Mouse (Mus musculus) midbrain, embryonic 13.5 days (tissue): ENCODE data around the gene Pim3. TPM values are rescaled to one million over a fixed set of nuclear protein-coding genes. Genes with fewer than 3 reads are reported as not detected.
A peak's percentile ranks its signal among the peaks of the same experiment; 100 is the strongest.

Source experiments
- ATAC-seq: fragments of 200-750 bp; cut with Nextera tagmentation; 2 replicates; pipeline ENCODE4 v1.8.0; 2017; ENCODE audit warnings: mild to moderate bottlenecking, moderate TSS enrichment, moderate library complexity
- H3K27ac ChIP-seq: fragments of 300-500 bp; sonication (generic); 2 replicates; pipeline ENCODE4 v1.5.1; 2015; ENCODE audit warnings: inconsistent platforms, mild to moderate bottlenecking, moderate library complexity
- H3K27me3 ChIP-seq: fragments of 300-500 bp; sonication (generic); 2 replicates; pipeline ENCODE4 v1.6.1; 2015; ENCODE audit warnings: mild to moderate bottlenecking, inconsistent platforms
- H3K36me3 ChIP-seq: fragments of 300-500 bp; sonication (generic); 2 replicates; pipeline ENCODE4 v1.6.1; 2015; ENCODE audit warnings: mild to moderate bottlenecking, inconsistent platforms
- H3K4me1 ChIP-seq: fragments of 300-500 bp; sonication (generic); replicated peaks from 2 replicates; pipeline ENCODE4 v1.6.1; 2015; ENCODE audit warnings: inconsistent platforms
- H3K4me2 ChIP-seq: fragments of 300-500 bp; sonication (generic); replicated peaks from 2 replicates; pipeline ENCODE4 v1.6.1; 2015; ENCODE audit warnings: moderate library complexity, mild to moderate bottlenecking, inconsistent platforms
- H3K4me3 ChIP-seq: fragments of 300-500 bp; sonication (generic); replicated peaks from 2 replicates; pipeline ENCODE4 v1.5.1; 2015; ENCODE audit warnings: mild to moderate bottlenecking, inconsistent platforms
- H3K9ac ChIP-seq: fragments of 300-500 bp; sonication (generic); replicated peaks from 2 replicates; pipeline ENCODE4 v1.6.1; 2015; ENCODE audit warnings: mild to moderate bottlenecking, inconsistent platforms
- H3K9me3 ChIP-seq: fragments of 300-500 bp; sonication (generic); 2 replicates; pipeline ENCODE4 v1.6.1; 2016; ENCODE audit warnings: mild to moderate bottlenecking, inconsistent platforms
- WGBS: fragments of 180-500 bp; shearing (Covaris S2); methylation state at CpG from one replicate; pipeline ENCODE4 v1.1.7; 2015; 5-methylcytosine and 5-hydroxymethylcytosine counted together
- polyA plus RNA-seq: library from polyadenylated mRNA; unstranded; fragments of >200 nt; fragmentation: Nextera tagmentation; extraction: Ambion mirVana; gene quantifications from 2 replicates; pipeline ENCODE4 v1.2.1, GENCODE M21; 2015

Gene Pim3
- polyA plus RNA-seq, 1 experiment from 2014 or later = 47.6 TPM

GRCm38 (mm10) chr15:88827991-88828799 is 33.8 kb upstream of the Pim3 start:
- ATAC-seq = peak; percentile 28
- Histone ChIP-seq H3K27me3 (no peaks in the 10 kb centered on the region), H3K4me1 (no peaks in the 10 kb centered on the region), H3K9ac (0 out of 2 replicates have a peak overlapping the region, but pooled peaks have one; percentile 20), H3K9me3 (no peaks in the 10 kb centered on the region), H3K27ac (no peak overlapping the region), H3K4me3 (no peak overlapping the region), H3K36me3 (peaks cover 45% of the 10 kb centered on the region), H3K4me2 (no peak overlapping the region)
- 25% methylated on average over 9 of the region's 9 CpGs for WGBS

GRCm38 (mm10) chr15:88828800-88829705 is 32.9 kb upstream of the Pim3 start:
- Histone ChIP-seq H3K9me3 (no peaks in the 10 kb centered on the region), H3K4me1 (no peaks in the 10 kb centered on the region), H3K4me3 (no peak overlapping the region), H3K9ac (no peak overlapping the region), H3K27me3 (no peaks in the 10 kb centered on the region), H3K4me2 (no peak overlapping the region), H3K36me3 (peaks cover 37% of the 10 kb centered on the region), H3K27ac (no peak overlapping the region)
- 56% methylated on average over 17 of the region's 17 CpGs for WGBS
- peak; percentile 94 for ATAC-seq

GRCm38 (mm10) chr15:88829791-88830440 is 32.1 kb upstream of the Pim3 start:
- Histone ChIP-seq H3K4me1 (no peaks in the 10 kb centered on the region), H3K36me3 (peaks cover 28% of the 10 kb centered on the region), H3K4me3 (no peak overlapping the region), H3K27me3 (no peaks in the 10 kb centered on the region), H3K9me3 (no peaks in the 10 kb centered on the region), H3K4me2 (no peak overlapping the region), H3K27ac (no peak overlapping the region), H3K9ac (no peak overlapping the region)
- ATAC-seq = no peak
- 75% methylated on average over 6 of the region's 6 CpGs for WGBS

- Histone ChIP-seq H3K4me2 (no peak overlapping the region), H3K4me3 (no peak overlapping the region), H3K36me3 (peaks cover 20% of the 10 kb centered on the region), H3K4me1 (no peaks in the 10 kb centered on the region), H3K9me3 (no peaks in the 10 kb centered on the region), H3K27me3 (no peaks in the 10 kb centered on the region), H3K9ac (no peak overlapping the region), H3K27ac (no peak overlapping the region)
- no peak for ATAC-seq
- 84% methylated on average over 5 of the region's 5 CpGs for WGBS
These were observed 31.3 kb upstream of the Pim3 start for GRCm38 (mm10) chr15:88830696-88831095.

GRCm38 (mm10) chr15:88831482-88831881 is 30.5 kb upstream of the Pim3 start:
- no peak overlapping the region for H3K4me2 ChIP-seq
- 68% methylated on average over 5 of the region's 5 CpGs for WGBS
- no peaks in the 10 kb centered on the region for H3K9me3 ChIP-seq
- no peak overlapping the region for H3K27ac ChIP-seq
- no peaks in the 10 kb centered on the region for H3K4me1 ChIP-seq
- peaks cover under 1% of the 10 kb centered on the region; the same call in 1 of the 2 replicates for H3K27me3 ChIP-seq
- H3K4me3 ChIP-seq = no peak overlapping the region
- H3K36me3 ChIP-seq = peaks cover 12% of the 10 kb centered on the region
- no peak overlapping the region for H3K9ac ChIP-seq
- no peak for ATAC-seq

- Histone ChIP-seq H3K4me3 (no peak overlapping the region), H3K36me3 (peaks cover 3% of the 10 kb centered on the region), H3K4me2 (no peak overlapping the region), H3K27ac (no peak overlapping the region), H3K4me1 (peaks cover 6% of the 10 kb centered on the region), H3K9me3 (no peaks in the 10 kb centered on the region), H3K9ac (no peak overlapping the region), H3K27me3 (peaks cover 4% of the 10 kb centered on the region; the same call in 1 of the 2 replicates)
- ATAC-seq = no peak
- 86% methylated on average over 9 of the region's 9 CpGs for WGBS
These were observed 29.4 kb upstream of the Pim3 start for GRCm38 (mm10) chr15:88832536-88832935.

GRCm38 (mm10) chr15:88836031-88836430 is 26.0 kb upstream of the Pim3 start:
- no peak overlapping the region for H3K9ac ChIP-seq
- WGBS = 85% methylated on average over 6 of the region's 6 CpGs
- no peak for ATAC-seq

GRCm38 (mm10) chr15:88836571-88836970 is 25.4 kb upstream of the Pim3 start:
- H3K36me3 ChIP-seq = no peaks in the 10 kb centered on the region
- no peak for ATAC-seq
- H3K27ac ChIP-seq = no peak overlapping the region
- H3K4me1 ChIP-seq = peaks cover 21% of the 10 kb centered on the region
- H3K9ac ChIP-seq = no peak overlapping the region
- 71% methylated on average over 5 of the region's 5 CpGs for WGBS
- no peaks in the 10 kb centered on the region for H3K9me3 ChIP-seq
- no peak overlapping the region for H3K4me3 ChIP-seq
- H3K4me2 ChIP-seq = peak overlapping the region; percentile 71
- H3K27me3 ChIP-seq = peaks cover 8% of the 10 kb centered on the region; the same call in 1 of the 2 replicates

More at GRCm38 (mm10) chr15:88836031-88836430, 26.0 kb upstream of the Pim3 start:
- Histone ChIP-seq H3K27me3 (peaks cover 8% of the 10 kb centered on the region; the same call in 1 of the 2 replicates), H3K4me1 (peaks cover 21% of the 10 kb centered on the region), H3K9me3 (no peaks in the 10 kb centered on the region), H3K4me3 (no peak overlapping the region), H3K36me3 (no peaks in the 10 kb centered on the region), H3K4me2 (no peak overlapping the region), H3K27ac (no peak overlapping the region)

GRCm38 (mm10) chr15:88837199-88837932 is 24.6 kb upstream of the Pim3 start:
- under 1% methylated on average over 39 of the region's 39 CpGs for WGBS
- no peak overlapping the region for H3K27ac ChIP-seq
- peaks cover 21% of the 10 kb centered on the region for H3K4me1 ChIP-seq
- H3K9me3 ChIP-seq = no peaks in the 10 kb centered on the region
- peak overlapping the region; percentile 49 for H3K4me3 ChIP-seq
- no peaks in the 10 kb centered on the region for H3K36me3 ChIP-seq
- H3K4me2 ChIP-seq = peak overlapping the region; percentile 71
- H3K27me3 ChIP-seq = peaks cover 8% of the 10 kb centered on the region; the same call in 1 of the 2 replicates
- H3K9ac ChIP-seq = peak overlapping the region; percentile 65
- ATAC-seq = peak; percentile 66

GRCm38 (mm10) chr15:88837977-88838376 is 24.0 kb upstream of the Pim3 start:
- Histone ChIP-seq H3K4me3 (peak overlapping the region; percentile 49), H3K4me2 (peak overlapping the region; percentile 71), H3K9me3 (no peaks in the 10 kb centered on the region), H3K36me3 (no peaks in the 10 kb centered on the region), H3K27ac (no peak overlapping the region), H3K4me1 (peaks cover 21% of the 10 kb centered on the region), H3K9ac (peak overlapping the region; percentile 65), H3K27me3 (peaks cover 8% of the 10 kb centered on the region; the same call in 1 of the 2 replicates)
- no peak for ATAC-seq
- WGBS = 2% methylated on average over 11 of the region's 11 CpGs

GRCm38 (mm10) chr15:88839271-88839670 is 22.7 kb upstream of the Pim3 start:
- whole genome bisulfite sequencing = 38% methylated on average over 9 of the region's 9 CpGs
- H3K9ac ChIP-seq = no peak overlapping the region
- peak; percentile 80 for ATAC-seq
- peaks cover 21% of the 10 kb centered on the region for H3K4me1 ChIP-seq
- H3K9me3 ChIP-seq = no peaks in the 10 kb centered on the region
- no peak overlapping the region for H3K4me2 ChIP-seq
- H3K27me3 ChIP-seq = peaks cover 8% of the 10 kb centered on the region; the same call in 1 of the 2 replicates
- H3K36me3 ChIP-seq = no peaks in the 10 kb centered on the region
- peak overlapping the region; percentile 39; the same call in 1 of the 2 replicates for H3K27ac ChIP-seq
- no peak overlapping the region for H3K4me3 ChIP-seq
